Mouse (Mus musculus): ENCODE results near the gene Ythdc1. TPM values are rescaled to one million over a fixed set of nuclear protein-coding genes. Genes with fewer than 3 reads are reported as not detected.

The Ythdc1 gene
- polyA plus RNA-seq, 1 experiment from 2014 or later, result 50.3 TPM

Other genes with a start within 250 kb of the Ythdc1 start
- gene Tmprss11f, start 171.8 kb upstream of the Ythdc1 start, polyA plus RNA-seq (2016; fragmentation: Nextera tagmentation; extraction: Ambion mirVana), result not detected in 2 replicates
- gene Tmprss11b, start 127.9 kb upstream of the Ythdc1 start, polyA plus RNA-seq (2016; fragmentation: Nextera tagmentation; extraction: Ambion mirVana), result not detected in 2 replicates
- not detected in 2 replicates for gene Tmprss11e, start 58.4 kb upstream of the Ythdc1 start, polyA plus RNA-seq (2016; fragmentation: Nextera tagmentation; extraction: Ambion mirVana)
- not detected in 2 replicates for gene Ugt2b34, start 102.7 kb downstream of the Ythdc1 start, polyA plus RNA-seq (2016; fragmentation: Nextera tagmentation; extraction: Ambion mirVana)
- gene Ugt2b1, start 122.3 kb downstream of the Ythdc1 start, polyA plus RNA-seq (2016; fragmentation: Nextera tagmentation; extraction: Ambion mirVana), result not detected in 2 replicates
- gene Ugt2b35, start 196.6 kb downstream of the Ythdc1 start, polyA plus RNA-seq (2016; fragmentation: Nextera tagmentation; extraction: Ambion mirVana), result not detected in 2 replicates

Data from hindbrain, embryonic 12.5 days (tissue).